Mouse (Mus musculus): Measurements from ENCODE around the gene Prr36. TPM values are rescaled to one million over a fixed set of nuclear protein-coding genes. Genes with fewer than 3 reads are reported as not detected.

The Prr36 gene
- total RNA-seq, 2 experiments from 2014 or later, result 39.0 to 54.3 TPM

Other genes with a start within 250 kb of the Prr36 start
- gene Cd209f, start 111.6 kb downstream of the Prr36 start, total RNA-seq (2021), result under 1 TPM in 1 of 2 experiments, not detected in 1; 0.44 TPM
- not detected for gene Cd209g, start 83.4 kb downstream of the Prr36 start, total RNA-seq (2021)
- gene Evi5l, start 50.9 kb downstream of the Prr36 start, total RNA-seq (2021), result 100 to 1,000 TPM in 1 of 2 experiments, 10 to 100 TPM in 1; 98.2 to 110 TPM
- gene Lrrc8e, start 9.4 kb upstream of the Prr36 start, total RNA-seq (2021), result not detected
- 10 to 100 TPM; 90.6 to 96.3 TPM for gene Map2k7, start 21.3 kb upstream of the Prr36 start, total RNA-seq (2021)
- gene Gm49320, start 21.4 kb upstream of the Prr36 start, total RNA-seq (2021), result 1 to 10 TPM; 2.4 to 2.5 TPM
- gene Tgfbr3l, start 30.8 kb upstream of the Prr36 start, total RNA-seq (2021), result 10 to 100 TPM in 1 of 2 experiments, 1 to 10 TPM in 1; 7.9 to 12.8 TPM
- gene Snapc2, start 35.6 kb upstream of the Prr36 start, total RNA-seq (2021), result 10 to 100 TPM; 29.5 to 30.2 TPM
- 100 to 1,000 TPM; 560 to 594 TPM for gene Ctxn1, start 41.8 kb upstream of the Prr36 start, total RNA-seq (2021)
- 10 to 100 TPM; 55.6 to 77.1 TPM for gene Timm44, start 58.5 kb upstream of the Prr36 start, total RNA-seq (2021)
- 10 to 100 TPM; 20.6 to 25.9 TPM for gene Ccl25, start 107.8 kb upstream of the Prr36 start, total RNA-seq (2021)
- 10 to 100 TPM; 74.1 to 77.7 TPM for gene Elavl1, start 108.0 kb upstream of the Prr36 start, total RNA-seq (2021)